Mouse (Mus musculus): Measurements from ENCODE around the gene Emc10. TPM values are rescaled to one million over a fixed set of nuclear protein-coding genes. Genes with fewer than 3 reads are reported as not detected.
A peak's percentile ranks its signal among the peaks of the same experiment; 100 is the strongest.

Emc10 gene
- 26.0 and 30.5 TPM in 2 replicates for polyA plus RNA-seq (2012)

DNA sequence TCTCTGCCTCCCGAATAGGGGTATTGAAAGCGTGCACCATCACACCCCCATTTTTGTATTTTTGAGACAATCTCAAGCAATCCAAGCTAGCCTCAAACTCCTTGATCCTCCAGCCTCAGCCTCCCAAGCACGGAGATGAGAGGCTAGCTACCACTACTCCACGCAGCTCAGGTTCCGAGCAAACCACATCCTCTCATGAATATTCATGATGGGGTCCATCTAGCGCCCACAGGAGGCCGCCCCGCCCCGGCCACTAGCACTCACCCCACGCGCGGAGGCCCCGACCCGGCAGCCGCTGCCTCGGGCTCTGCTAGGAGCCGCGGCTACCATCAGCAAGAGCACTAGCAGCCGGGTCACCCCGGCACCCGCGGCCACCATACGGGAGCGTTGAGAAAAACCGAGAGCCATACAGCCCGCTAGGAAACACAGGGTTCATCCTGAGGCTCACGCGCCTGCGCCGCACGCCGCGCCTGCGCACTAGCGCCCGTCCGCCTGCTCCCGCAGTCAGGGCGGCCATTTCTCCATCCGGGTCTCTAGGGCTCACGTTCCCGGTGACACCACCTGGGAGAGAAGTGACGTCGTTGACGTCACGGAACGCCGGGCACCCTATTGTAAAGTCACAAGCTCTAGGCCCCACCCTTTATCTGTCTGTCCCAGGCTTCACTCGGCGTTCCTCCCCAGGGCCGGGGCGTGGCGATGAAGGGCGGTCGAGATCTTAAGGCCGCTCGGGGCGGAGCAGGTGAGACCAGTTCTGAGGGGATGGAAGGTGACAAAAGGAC is at the start of gene Emc10, which contains the start of gene Fam71e1:
Gene Emc10, minus strand, starts transcription at position 538 of the 779 bp plus-strand sequence.
Gene Fam71e1, plus strand, starts transcription at position 590 of the 779 bp plus-strand sequence.
- TF ChIP-seq TAL1 (IDR thresholded peaks at IDR 0.05; ENCODE audit: low read length) (peak; percentile 66), GATA1 (IDR thresholded peaks at IDR 0.05; ENCODE audit: low read length) (no peak)
- Histone ChIP-seq H3K27me3 (ENCODE audit: control insufficient read depth) (peaks cover 17% of the 10 kb centered on the region), H3K9me3 (ENCODE audit: control insufficient read depth, low read length) (no peaks in the 10 kb centered on the region), H3K4me1 (ENCODE audit: control insufficient read depth) (peaks cover 62% of the 10 kb centered on the region), H3K36me3 (ENCODE audit: control insufficient read depth) (peaks cover 40% of the 10 kb centered on the region), H3K4me3 (replicated peaks) (peak within 1 kb of the TSS; percentile 84)

DNA sequence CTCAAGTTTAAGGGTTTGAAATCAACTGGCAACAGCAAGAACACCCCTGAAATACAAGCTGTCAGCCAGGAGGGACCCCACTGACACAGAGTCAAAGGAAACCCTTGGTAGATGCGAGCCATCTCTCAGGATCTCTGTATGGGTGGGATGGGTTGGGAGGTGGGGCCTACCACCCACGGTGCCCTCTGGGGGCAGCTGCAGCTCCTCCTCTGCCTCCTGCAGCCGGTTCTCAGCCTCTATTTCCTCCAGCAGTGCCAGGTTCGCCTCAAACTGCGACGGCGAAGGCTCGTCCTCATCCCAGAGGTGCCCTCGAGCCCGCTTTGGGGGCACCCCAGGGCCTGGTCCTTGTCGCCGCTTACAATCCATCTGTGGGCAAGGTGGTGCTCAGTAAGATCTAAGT is 46.7 kb upstream of the Emc10 start:
- TF ChIP-seq GATA1 (IDR thresholded peaks at IDR 0.05; ENCODE audit: low read length): no peak
- H3K27me3 ChIP-seq (ENCODE audit: control insufficient read depth): no peaks in the 10 kb centered on the region
- peaks cover 2% of the 10 kb centered on the region; the same call in 1 of the 2 replicates for H3K9me3 ChIP-seq (ENCODE audit: control insufficient read depth, low read length)
- H3K36me3 ChIP-seq (ENCODE audit: control insufficient read depth): peaks cover 91% of the 10 kb centered on the region
- peaks cover 20% of the 10 kb centered on the region for H3K4me1 ChIP-seq (ENCODE audit: control insufficient read depth)
- H3K4me3 ChIP-seq (replicated peaks): no peak overlapping the region

DNA sequence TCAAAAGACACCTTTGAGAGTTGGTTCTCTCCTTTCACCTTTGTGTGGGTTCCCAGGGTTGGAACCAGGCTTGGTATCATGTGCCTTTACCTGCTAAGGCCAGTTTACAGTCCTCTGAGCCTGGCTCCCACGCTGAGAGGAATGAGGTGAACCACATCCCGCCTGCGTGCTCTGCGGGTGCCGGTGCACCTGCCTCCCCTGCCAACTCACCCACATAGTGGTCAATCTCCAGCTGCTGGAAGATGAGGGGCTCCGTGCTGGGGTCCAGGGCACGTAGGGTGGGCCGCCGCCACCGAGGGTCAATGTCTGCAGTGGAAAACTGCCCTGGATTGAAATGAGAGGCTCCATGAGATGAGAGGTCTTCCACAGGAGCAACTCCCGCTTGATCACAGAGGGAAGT is 46.2 kb upstream of the Emc10 start:
- Histone ChIP-seq H3K4me3 (replicated peaks) (no peak overlapping the region), H3K36me3 (ENCODE audit: control insufficient read depth) (peaks cover 93% of the 10 kb centered on the region), H3K27me3 (ENCODE audit: control insufficient read depth) (no peaks in the 10 kb centered on the region), H3K9me3 (ENCODE audit: control insufficient read depth, low read length) (peaks cover 2% of the 10 kb centered on the region; the same call in 1 of the 2 replicates), H3K4me1 (ENCODE audit: control insufficient read depth) (peaks cover 15% of the 10 kb centered on the region)
- TF ChIP-seq GATA1 (IDR thresholded peaks at IDR 0.05; ENCODE audit: low read length): no peak
- TF ChIP-seq TAL1 (IDR thresholded peaks at IDR 0.05; ENCODE audit: low read length): no peak

DNA sequence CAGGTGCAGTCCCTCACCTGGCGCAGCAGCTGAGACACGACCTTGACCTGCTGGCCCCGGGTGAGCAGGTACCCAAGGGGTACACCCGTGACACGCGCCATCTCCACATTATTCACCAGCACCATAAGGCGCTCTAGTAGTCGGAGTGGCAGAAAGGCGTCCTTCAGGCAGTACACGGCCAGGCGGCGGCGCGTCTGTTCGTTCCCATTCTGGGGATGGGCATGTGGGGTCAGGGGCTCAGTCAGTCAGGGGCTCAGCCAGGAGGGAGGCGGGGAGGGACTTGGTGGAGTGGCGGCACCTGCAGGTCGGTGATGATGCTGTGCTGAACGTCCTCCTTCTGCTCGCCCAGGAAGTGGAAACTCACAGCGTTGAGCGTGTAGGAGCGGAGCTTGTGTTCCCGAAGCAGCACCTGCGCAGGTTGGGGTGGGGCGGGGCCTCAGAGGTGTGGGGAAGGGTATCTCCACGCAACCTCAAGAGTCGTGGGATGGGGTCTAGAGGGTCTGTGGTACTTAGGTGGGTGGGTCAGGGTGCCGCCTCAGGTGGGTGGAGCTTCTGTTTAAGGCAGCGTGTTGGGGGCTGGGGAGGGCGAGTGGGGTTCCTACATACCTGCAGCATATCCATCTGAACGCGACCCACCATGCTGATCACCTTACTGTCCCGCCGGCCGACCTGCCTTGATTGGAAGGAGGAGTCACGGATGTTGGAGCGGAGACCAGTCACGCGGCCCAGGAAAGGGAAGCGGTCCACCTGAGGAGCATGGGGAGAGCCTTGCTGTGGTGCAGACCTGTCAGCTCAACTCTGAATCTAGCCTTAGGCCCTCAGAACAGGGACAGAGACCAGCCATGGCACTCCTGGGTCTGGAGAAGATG is 42.7 kb upstream of the Emc10 start:
- Histone ChIP-seq H3K27me3 (ENCODE audit: control insufficient read depth) (no peaks in the 10 kb centered on the region), H3K4me3 (replicated peaks) (no peak overlapping the region), H3K36me3 (ENCODE audit: control insufficient read depth) (peaks cover 100% of the 10 kb centered on the region), H3K4me1 (ENCODE audit: control insufficient read depth) (no peaks in the 10 kb centered on the region), H3K9me3 (ENCODE audit: control insufficient read depth, low read length) (peaks cover 2% of the 10 kb centered on the region; the same call in 1 of the 2 replicates)
- no peak for TF ChIP-seq TAL1 (IDR thresholded peaks at IDR 0.05; ENCODE audit: low read length)
- TF ChIP-seq GATA1 (IDR thresholded peaks at IDR 0.05; ENCODE audit: low read length): no peak

DNA sequence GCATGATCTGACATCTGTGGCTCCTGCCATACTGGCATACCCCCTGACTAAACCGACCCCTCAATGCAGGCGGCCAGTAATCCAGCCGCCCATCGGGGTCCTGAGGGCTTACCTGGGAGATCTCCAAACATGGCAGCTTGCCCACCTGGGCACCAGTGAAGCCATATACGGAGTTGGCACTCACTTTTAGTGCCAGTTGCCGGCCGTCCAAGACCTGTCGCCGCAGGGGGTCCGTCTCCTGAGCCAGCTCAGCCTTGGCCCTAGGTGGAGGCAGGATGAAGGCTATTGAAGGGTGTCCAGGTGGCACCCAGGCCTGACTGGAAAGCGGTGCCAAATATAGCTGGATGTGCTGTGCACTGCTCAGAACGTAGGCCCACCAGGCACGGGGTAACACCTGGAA is 41.2 kb upstream of the Emc10 start:
- H3K36me3 ChIP-seq (ENCODE audit: control insufficient read depth): peaks cover 100% of the 10 kb centered on the region
- TF ChIP-seq GATA1 (IDR thresholded peaks at IDR 0.05; ENCODE audit: low read length) (no peak), TAL1 (IDR thresholded peaks at IDR 0.05; ENCODE audit: low read length) (no peak)
- peaks cover 12% of the 10 kb centered on the region for H3K4me1 ChIP-seq (ENCODE audit: control insufficient read depth)
- H3K4me3 ChIP-seq (replicated peaks): no peak overlapping the region
- peaks cover 2% of the 10 kb centered on the region; the same call in 1 of the 2 replicates for H3K9me3 ChIP-seq (ENCODE audit: control insufficient read depth, low read length)
- no peaks in the 10 kb centered on the region for H3K27me3 ChIP-seq (ENCODE audit: control insufficient read depth)

DNA sequence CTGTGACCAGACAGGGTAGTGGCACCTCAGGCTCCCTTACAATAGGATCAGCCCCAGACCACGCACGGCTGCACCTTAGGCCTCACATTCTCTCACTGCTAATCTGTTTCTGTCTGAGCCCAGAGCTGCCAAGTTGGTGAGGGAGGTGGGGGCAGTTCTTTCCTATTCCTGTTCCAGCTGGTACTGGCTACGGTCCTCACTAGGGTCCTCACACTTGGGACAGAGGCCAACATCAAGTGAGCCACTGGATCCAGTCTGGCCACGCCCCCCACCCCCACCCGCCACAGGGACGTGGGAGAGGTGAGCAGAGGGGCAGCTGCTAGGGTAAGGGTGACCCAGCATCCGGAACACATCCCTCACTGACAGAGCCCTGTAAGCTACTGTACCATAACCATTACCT is 40.7 kb upstream of the Emc10 start:
- Histone ChIP-seq H3K36me3 (ENCODE audit: control insufficient read depth) (peaks cover 100% of the 10 kb centered on the region), H3K9me3 (ENCODE audit: control insufficient read depth, low read length) (peaks cover 2% of the 10 kb centered on the region; the same call in 1 of the 2 replicates), H3K27me3 (ENCODE audit: control insufficient read depth) (no peaks in the 10 kb centered on the region), H3K4me1 (ENCODE audit: control insufficient read depth) (peaks cover 14% of the 10 kb centered on the region), H3K4me3 (replicated peaks) (no peak overlapping the region)
- TF ChIP-seq GATA1 (IDR thresholded peaks at IDR 0.05; ENCODE audit: low read length) (no peak), TAL1 (IDR thresholded peaks at IDR 0.05; ENCODE audit: low read length) (no peak)

DNA sequence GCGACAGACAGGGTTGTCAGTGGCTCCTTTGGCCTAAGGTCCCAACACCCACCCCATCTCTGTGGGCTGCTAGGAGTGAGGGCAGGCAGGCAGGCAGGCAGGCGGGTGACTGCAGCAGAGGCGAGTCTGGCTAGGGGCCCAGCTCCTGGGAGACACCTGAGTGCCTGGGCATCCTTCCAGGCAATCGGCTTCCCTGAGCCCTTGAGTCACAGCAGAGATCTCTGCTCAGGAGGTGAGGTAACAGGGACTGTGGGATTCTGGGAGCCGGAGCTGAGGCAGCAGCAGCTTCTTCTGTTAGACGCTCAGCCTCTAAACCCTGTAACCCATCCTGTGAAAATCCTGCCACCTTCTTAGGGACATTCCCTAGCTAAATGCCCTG is 40.2 kb upstream of the Emc10 start:
- no peaks in the 10 kb centered on the region for H3K27me3 ChIP-seq (ENCODE audit: control insufficient read depth)
- no peak overlapping the region for H3K4me3 ChIP-seq (replicated peaks)
- peaks cover 99% of the 10 kb centered on the region for H3K36me3 ChIP-seq (ENCODE audit: control insufficient read depth)
- H3K9me3 ChIP-seq (ENCODE audit: control insufficient read depth, low read length): peaks cover 2% of the 10 kb centered on the region; the same call in 1 of the 2 replicates
- H3K4me1 ChIP-seq (ENCODE audit: control insufficient read depth): peaks cover 14% of the 10 kb centered on the region
- TF ChIP-seq GATA1 (IDR thresholded peaks at IDR 0.05; ENCODE audit: low read length): no peak
- TF ChIP-seq TAL1 (IDR thresholded peaks at IDR 0.05; ENCODE audit: low read length): no peak

DNA sequence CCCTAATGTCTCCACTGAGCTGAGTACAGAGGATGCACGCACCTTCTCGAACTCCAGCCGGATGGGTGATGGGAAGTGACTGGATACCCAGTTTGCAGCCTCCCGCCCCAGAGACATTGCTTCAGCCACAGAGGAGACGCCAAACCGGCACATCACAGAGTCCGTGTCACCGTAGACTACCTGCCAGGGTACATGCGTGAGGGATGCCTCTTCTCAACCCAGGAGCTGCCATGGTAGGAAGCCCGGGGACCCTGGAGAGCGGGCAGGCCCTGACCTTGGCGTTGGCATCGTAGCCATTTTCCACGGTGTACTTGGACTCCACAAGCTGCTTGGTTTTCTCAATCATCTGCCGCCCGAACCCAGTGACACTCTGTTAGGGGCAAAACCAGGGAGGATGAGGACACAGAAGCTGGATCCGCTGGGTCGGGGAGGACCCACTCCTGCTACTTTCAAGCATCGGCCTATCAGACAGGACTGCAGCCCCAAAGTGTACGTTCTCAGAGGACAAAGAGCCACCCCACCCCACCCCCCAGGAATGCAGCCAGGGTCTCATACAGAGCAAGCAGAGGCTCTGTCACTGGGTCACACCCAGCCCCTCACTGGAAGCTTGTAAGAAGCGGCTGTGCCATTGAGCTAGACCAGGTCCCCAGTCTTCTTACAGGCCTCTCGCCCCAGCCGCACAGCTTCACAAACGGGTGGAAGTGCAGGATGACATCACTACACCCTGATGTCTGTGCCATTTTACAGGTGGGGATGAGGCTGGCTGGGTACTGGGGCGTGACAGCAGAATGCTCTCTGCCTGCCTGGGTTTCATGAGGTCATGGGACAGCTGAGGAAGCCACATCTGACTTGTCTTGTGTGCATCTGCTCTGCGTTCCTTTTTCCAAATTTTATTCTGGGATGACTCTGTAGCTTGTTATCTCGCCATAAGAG is 39.6 kb upstream of the Emc10 start:
- TF ChIP-seq TAL1 (IDR thresholded peaks at IDR 0.05; ENCODE audit: low read length): no peak
- TF ChIP-seq GATA1 (IDR thresholded peaks at IDR 0.05; ENCODE audit: low read length): no peak
- Histone ChIP-seq H3K36me3 (ENCODE audit: control insufficient read depth) (peaks cover 92% of the 10 kb centered on the region), H3K9me3 (ENCODE audit: control insufficient read depth, low read length) (no peaks in the 10 kb centered on the region; the same call in 1 of the 2 replicates), H3K27me3 (ENCODE audit: control insufficient read depth) (no peaks in the 10 kb centered on the region), H3K4me3 (replicated peaks) (no peak overlapping the region), H3K4me1 (ENCODE audit: control insufficient read depth) (peaks cover 14% of the 10 kb centered on the region)

Data from erythroblast, embryonic 14.5 days (primary cell).